ENCODE assay signal across 11 mouse cellular contexts in the genomic region with DNA sequence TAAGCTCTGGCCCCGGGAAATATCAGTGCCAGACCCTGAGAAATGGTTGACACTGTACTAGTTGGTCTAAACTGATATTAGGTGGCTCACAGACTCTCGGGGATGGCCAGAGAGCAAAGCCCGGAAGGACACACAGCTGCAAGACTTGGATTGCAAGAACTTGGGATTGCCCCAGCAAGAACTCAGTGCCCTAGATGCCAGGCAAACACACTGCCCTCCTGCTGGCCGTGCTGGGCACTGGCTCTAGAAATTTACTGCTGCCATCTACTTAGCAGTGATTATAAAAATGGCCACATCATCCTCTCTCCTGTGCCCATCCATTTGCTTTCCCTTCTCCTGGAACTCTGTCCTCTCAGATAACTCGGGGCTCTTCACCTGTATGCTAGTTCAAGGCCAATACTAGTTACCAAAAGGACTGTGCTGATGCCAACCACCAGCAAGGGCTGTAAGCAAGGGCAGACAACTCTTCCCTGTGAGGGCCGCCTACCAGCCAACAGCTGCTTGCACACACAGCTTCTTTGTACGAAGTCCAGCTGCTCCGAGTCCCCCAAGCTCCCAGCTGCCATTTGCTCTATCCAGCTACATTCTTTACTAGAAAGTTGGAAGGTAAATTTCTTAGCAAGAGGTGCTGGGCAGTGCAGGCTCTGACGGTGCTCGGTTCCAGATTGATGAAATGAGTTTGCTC. TPM values are rescaled to one million over a fixed set of nuclear protein-coding genes. Genes with fewer than 3 reads are reported as not detected.
DNase-seq lines count a peak whose midpoint lies in the region; ATAC-seq and TF ChIP-seq lines count a peak whose summit lies in the region.
"Had no signal": no experiment of that assay in that cellular context is flagged by ENCODE, and none has a peak within 500 bp of the region (broad histone marks: within the 10 kb centered on the region; RNA-seq: fewer than 3 reads in every experiment).

No protein-coding gene starts in this region.

- no peak overlapping the region for H3K9ac ChIP-seq in lung, embryonic 14.5 days
- H3K9ac ChIP-seq in forebrain, embryonic 15.5 days (replicated peaks), result no peak overlapping the region
- H3K9ac ChIP-seq: heart, embryonic 15.5 days had no signal

- no peaks in the 10 kb centered on the region for H3K36me3 ChIP-seq in lung, embryonic 14.5 days (ENCODE audit: insufficient read depth)
- no peaks in the 10 kb centered on the region for H3K36me3 ChIP-seq in myocyte (ENCODE audit: control insufficient read depth, insufficient read depth)
- H3K36me3 ChIP-seq in forebrain, embryonic 15.5 days, result no peaks in the 10 kb centered on the region
- H3K36me3 ChIP-seq: heart, embryonic 15.5 days had no signal

- 46% methylated on average over 10 of the region's 10 CpGs for WGBS in lung, embryonic 14.5 days
- 67% methylated on average over 10 of the region's 10 CpGs for WGBS in forebrain, embryonic 15.5 days

- H3K9me3 ChIP-seq in lung, embryonic 14.5 days (ENCODE audit: low read depth, low read length), result no peaks in the 10 kb centered on the region
- no peaks in the 10 kb centered on the region for H3K9me3 ChIP-seq in forebrain, embryonic 15.5 days
- H3K9me3 ChIP-seq: heart, embryonic 15.5 days had no signal

- DNase-seq in gastrocnemius, adult 18-20 months (ENCODE audit: low spot score), result peak; percentile 49
- no peak for DNase-seq in gastrocnemius, postnatal 10 days
- DNase-seq in lung, embryonic 14.5 days, result peak; percentile 59
- no peak for DNase-seq in lung, postnatal 36 days
- DNase-seq in cerebellum, postnatal 14 days, result no peak
- DNase-seq: cerebellum, postnatal 36 days had no signal

- H3K79me2 ChIP-seq in myocyte (ENCODE audit: control insufficient read depth, insufficient read depth), result no peaks in the 10 kb centered on the region

- ATAC-seq in lung, embryonic 14.5 days (ENCODE audit: insufficient read depth), result no peak
- ATAC-seq in forebrain, embryonic 15.5 days (replicated peaks), result no peak

- TF ChIP-seq CTCF in lung, embryonic 14.5 days (IDR thresholded peaks at IDR 0.05; ENCODE audit: low read depth), result no peak; the same call in 1 of the 2 replicates
- TF ChIP-seq CTCF in embryonic fibroblast, embryonic 13.5 days (IDR thresholded peaks at IDR 0.05; ENCODE audit: borderline replicate concordance, insufficient read depth, low read length), result 0 out of 2 replicates have a peak, but pooled peaks have one; percentile 5

- H3K4me3 ChIP-seq in lung, embryonic 14.5 days (ENCODE audit: low read depth, low read length), result no peak overlapping the region
- no peak overlapping the region for H3K4me3 ChIP-seq in embryonic fibroblast, embryonic 13.5 days (ENCODE audit: insufficient read depth, low read length)
- H3K4me3 ChIP-seq in myocyte, result no peak overlapping the region
- H3K4me3 ChIP-seq in forebrain, embryonic 15.5 days, result no peak overlapping the region
- H3K4me3 ChIP-seq: heart, embryonic 15.5 days had no signal

- peak overlapping the region; percentile 42; the same call in 1 of the 2 replicates for H3K27ac ChIP-seq in lung, embryonic 14.5 days (ENCODE audit: low read depth)
- peak overlapping the region; percentile 63 for H3K27ac ChIP-seq in embryonic fibroblast, embryonic 13.5 days (ENCODE audit: insufficient read depth, low read length)
- no peak overlapping the region for H3K27ac ChIP-seq in forebrain, embryonic 15.5 days (replicated peaks)
- H3K27ac ChIP-seq: heart, embryonic 15.5 days; kidney, postnatal 0 days had no signal

- H3ac ChIP-seq in myocyte (ENCODE audit: control insufficient read depth, insufficient read length), result no peak overlapping the region

- no peak for TF ChIP-seq POLR2A in embryonic fibroblast, embryonic 13.5 days (IDR thresholded peaks at IDR 0.05; ENCODE audit: low read depth, low read length)
- TF ChIP-seq POLR2A in myocyte (IDR thresholded peaks at IDR 0.05; ENCODE audit: insufficient read length, low read depth), result no peak

- H3K27me3 ChIP-seq in lung, embryonic 14.5 days (ENCODE audit: insufficient read depth, low read length), result no peaks in the 10 kb centered on the region
- H3K27me3 ChIP-seq in myocyte (ENCODE audit: control insufficient read depth, insufficient read depth, insufficient read length), result no peaks in the 10 kb centered on the region
- H3K27me3 ChIP-seq in forebrain, embryonic 15.5 days, result no peaks in the 10 kb centered on the region
- H3K27me3 ChIP-seq: heart, embryonic 15.5 days had no signal

- H3K4me2 ChIP-seq in lung, embryonic 14.5 days, result no peak overlapping the region
- H3K4me2 ChIP-seq in myocyte (ENCODE audit: low read depth), result no peak overlapping the region
- H3K4me2 ChIP-seq in forebrain, embryonic 15.5 days (replicated peaks), result no peak overlapping the region
- H3K4me2 ChIP-seq: heart, embryonic 15.5 days had no signal

- H3K4me1 ChIP-seq in lung, embryonic 14.5 days (ENCODE audit: insufficient read depth), result no peaks in the 10 kb centered on the region; the same call in none of the 2 replicates
- H3K4me1 ChIP-seq in embryonic fibroblast, embryonic 13.5 days (ENCODE audit: control insufficient read depth, insufficient read depth, low read length), result 0 out of 2 replicates have a peak, but pooled peaks cover 4% of the 10 kb centered on the region
- peaks cover 4% of the 10 kb centered on the region; the same call in 1 of the 2 replicates for H3K4me1 ChIP-seq in forebrain, embryonic 15.5 days

TF ChIP-seq in myocyte, 11 proteins besides CTCF, POLR2A, EP300 and RAD21:
- no peak for TF ChIP-seq MAX (IDR thresholded peaks at IDR 0.05; ENCODE audit: low read depth)
- TF ChIP-seq TCF12 (IDR thresholded peaks at IDR 0.05; ENCODE audit: insufficient read depth, poor library complexity, severe bottlenecking), result peak; percentile 51
- no peak for TF ChIP-seq E2F4 (IDR thresholded peaks at IDR 0.05; ENCODE audit: insufficient read depth)
- TF ChIP-seq MYOG (IDR thresholded peaks at IDR 0.05; ENCODE audit: control insufficient read depth in 1 of 3, insufficient read depth in 1 of 3, insufficient read length in 2 of 3, low read depth in 2 of 3), result peak; percentile 24 to 93 (median 90)
- no peak for TF ChIP-seq REST (IDR thresholded peaks at IDR 0.05; ENCODE audit: insufficient read depth, insufficient read length)
- TF ChIP-seq SRF (IDR thresholded peaks at IDR 0.05; ENCODE audit: control insufficient read depth, insufficient read length, low read depth), result no peak
- TF ChIP-seq TCF3 (IDR thresholded peaks at IDR 0.05; ENCODE audit: insufficient read length, low read depth), result peak; percentile 46
- TF ChIP-seq POLR2AphosphoS2 (IDR thresholded peaks at IDR 0.05; ENCODE audit: insufficient read length, low read depth), result no peak
- no peak for TF ChIP-seq CEBPB (IDR thresholded peaks at IDR 0.05; ENCODE audit: insufficient read depth, poor library complexity, severe bottlenecking)
- TF ChIP-seq USF1 (IDR thresholded peaks at IDR 0.05; ENCODE audit: low read depth), result no peak
- peak in 2 of 3 experiments; percentile 90 for TF ChIP-seq MYOD1 (IDR thresholded peaks at IDR 0.05; ENCODE audit: control insufficient read depth in 1 of 3, insufficient read length in 2 of 3, low read depth in 2 of 3)

RNA-seq across cellular contexts. Expression of gene Bpgm, which starts 39.2 kb away (rescaled TPM):
- total RNA-seq in gastrocnemius, adult 18-20 months (2021), result 100 to 1,000 TPM in 1 of 2 experiments, 10 to 100 TPM in 1; 97.7 to 105 TPM
- 10 to 100 TPM; 39.7 to 42.4 TPM for total RNA-seq in gastrocnemius, postnatal 10 days (2021)
- 51.3 and 52.6 TPM in 2 replicates for polyA plus RNA-seq in lung, embryonic 14.5 days (2014; fragmentation: Nextera tagmentation; extraction: Ambion mirVana)
- 36.7 and 40.9 TPM in 2 replicates for polyA plus RNA-seq in embryonic fibroblast, embryonic 13.5 days (2011; ENCODE audit: insufficient read length, low read depth, missing spikeins)
- 18.6 TPM for polyA plus RNA-seq in myocyte (2012; fragmentation: generic; extraction: Trizol)
- polyA plus RNA-seq in forebrain, embryonic 15.5 days (2015; fragmentation: Nextera tagmentation; extraction: Ambion mirVana), result 64.8 and 73.0 TPM in 2 replicates

Comparison
In these comparisons a context has a peak if more than half of its experiments do, and no peak if none do; other contexts are left out.
1. DNase-seq: peak in gastrocnemius, adult 18-20 months (single experiment) and lung, embryonic 14.5 days (single experiment); none in gastrocnemius, postnatal 10 days (single experiment), lung, postnatal 36 days (single experiment) and cerebellum, postnatal 14 days (0 of 2).